Mouse (Mus musculus) 416B (cell line): ENCODE data around the gene Rab10.
"Not testable (repeated sequence)": the region's sequence is repeated elsewhere in the genome, so short reads cannot be mapped to it uniquely, and the experiment has no call there.

Source experiments
- DNase-seq: peaks from one replicate; pipeline ENCODE4 v3.0.0; 2011; ENCODE audit warnings: low read depth

Rab10 gene

GRCm38 (mm10) chr12:3309391-3310320 lies at the start of gene Rab10:
Gene Rab10, minus strand, starts transcription at chr12:3309969.
- peak; percentile 96 for DNase-seq

DNA sequence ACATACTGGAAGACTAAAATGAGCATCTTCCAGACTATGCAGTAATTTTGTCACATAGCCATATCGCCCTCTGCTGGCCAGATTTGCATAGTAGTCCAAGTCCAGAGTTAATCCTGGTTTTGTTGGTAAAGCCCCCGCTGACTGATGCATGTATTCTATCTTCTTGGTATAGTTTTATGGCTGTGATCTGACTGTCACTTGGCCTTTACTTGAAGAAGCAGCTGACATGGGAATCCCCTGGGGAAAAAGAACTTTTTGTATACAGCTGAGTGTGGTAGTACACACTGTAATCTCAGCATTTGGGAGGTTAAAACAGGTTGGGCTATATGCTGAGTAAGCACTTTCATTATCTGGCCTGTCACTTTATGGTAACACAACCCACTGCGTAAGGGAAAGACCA lies 49.5 kb upstream of the Rab10 start:
- DNase-seq: peak; percentile 85

GRCm38 (mm10) chr12:3356824-3357223 lies 47.1 kb upstream of the Rab10 start:
- DNase-seq: no peak

- DNase-seq: no peak
These were observed 45.3 kb upstream of the Rab10 start for GRCm38 (mm10) chr12:3355068-3355467.

- no peak for DNase-seq
These were observed 42.4 kb upstream of the Rab10 start for GRCm38 (mm10) chr12:3352216-3352615.

- no peak for DNase-seq
These were observed 40.4 kb upstream of the Rab10 start for GRCm38 (mm10) chr12:3350136-3350535.

GRCm38 (mm10) chr12:3349387-3349786 lies 39.6 kb upstream of the Rab10 start:
- DNase-seq: peak; percentile 71

DNA sequence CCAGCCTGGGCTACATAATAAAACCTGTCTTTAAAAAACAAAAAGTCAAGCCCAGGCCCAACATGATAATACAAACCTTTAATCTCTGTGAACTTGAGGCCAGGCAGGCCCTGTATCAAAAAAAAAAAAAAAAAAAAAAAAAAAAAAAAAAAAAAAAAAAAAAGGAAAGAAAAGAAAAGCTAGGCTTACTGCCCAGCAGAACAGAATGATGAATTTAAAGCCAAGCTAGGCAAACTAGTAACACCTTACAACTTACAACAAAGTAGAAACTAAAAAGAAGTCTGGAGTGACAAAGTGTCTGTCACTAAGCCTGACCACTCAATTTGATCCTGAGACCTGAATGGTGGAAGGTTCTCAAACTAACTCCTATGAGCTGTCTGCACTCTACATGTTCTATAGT lies 37.9 kb upstream of the Rab10 start:
- DNase-seq: no peak

GRCm38 (mm10) chr12:3345038-3345437 lies 35.3 kb upstream of the Rab10 start:
- no peak for DNase-seq

DNA sequence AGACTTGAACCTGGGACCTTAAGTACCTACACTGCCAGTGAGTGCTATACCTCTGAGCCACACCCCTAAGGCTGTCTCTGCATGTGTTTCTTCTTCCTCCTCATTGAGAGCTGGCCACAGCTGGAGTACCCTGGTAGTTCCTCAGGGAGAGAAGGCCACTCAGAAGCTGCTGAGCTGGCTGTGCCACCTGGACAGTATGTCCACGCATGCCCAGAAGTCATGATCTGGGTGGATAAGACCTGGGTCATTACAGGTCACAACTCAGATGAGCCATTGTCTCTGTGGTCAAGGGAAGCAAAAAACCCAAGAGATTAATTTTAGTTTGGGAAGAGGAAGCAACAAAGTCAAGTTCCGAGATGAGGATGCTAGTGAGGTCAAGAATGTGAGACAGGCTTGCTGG lies 34.4 kb upstream of the Rab10 start:
- DNase-seq: no peak

DNA sequence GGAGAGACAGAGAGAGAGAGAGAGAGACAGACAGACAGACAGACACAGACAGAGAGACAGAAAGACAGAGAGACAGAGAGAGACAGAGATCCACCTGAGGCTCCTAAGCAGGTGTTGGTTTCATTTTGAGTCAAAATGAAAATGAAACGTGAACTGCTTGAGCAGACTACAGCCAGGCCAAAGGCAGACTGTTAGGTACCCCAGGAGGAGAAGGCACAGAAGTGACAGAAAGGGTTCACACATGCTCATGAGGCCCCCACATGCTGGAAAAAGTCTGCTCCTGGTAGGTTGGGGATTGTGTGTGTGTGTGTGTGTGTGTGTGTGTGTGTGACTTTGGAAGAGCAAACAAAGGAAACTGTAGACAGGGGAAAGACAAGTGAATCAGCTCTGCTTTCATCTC lies 29.2 kb upstream of the Rab10 start:
- no peak for DNase-seq

DNA sequence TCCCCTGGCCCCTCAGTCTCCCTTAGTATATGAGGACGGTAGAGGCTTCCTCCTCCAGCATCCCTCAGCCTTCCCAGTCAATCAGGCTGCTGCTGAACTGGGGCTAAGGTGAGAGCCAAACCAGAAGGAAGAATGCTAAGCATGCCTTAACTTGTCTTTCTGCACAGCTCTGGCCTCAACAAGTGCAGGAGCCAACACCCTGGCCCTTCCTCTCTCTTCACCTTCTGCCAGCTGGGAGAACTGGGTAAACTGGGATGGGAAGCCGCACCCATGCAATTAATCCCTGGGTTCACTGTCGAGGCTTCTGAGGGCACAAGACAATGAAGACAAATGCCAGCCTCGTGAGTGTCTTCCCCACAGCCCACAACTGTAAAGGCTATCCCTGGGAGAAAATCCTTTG lies 19.9 kb upstream of the Rab10 start:
- DNase-seq: no peak

DNA sequence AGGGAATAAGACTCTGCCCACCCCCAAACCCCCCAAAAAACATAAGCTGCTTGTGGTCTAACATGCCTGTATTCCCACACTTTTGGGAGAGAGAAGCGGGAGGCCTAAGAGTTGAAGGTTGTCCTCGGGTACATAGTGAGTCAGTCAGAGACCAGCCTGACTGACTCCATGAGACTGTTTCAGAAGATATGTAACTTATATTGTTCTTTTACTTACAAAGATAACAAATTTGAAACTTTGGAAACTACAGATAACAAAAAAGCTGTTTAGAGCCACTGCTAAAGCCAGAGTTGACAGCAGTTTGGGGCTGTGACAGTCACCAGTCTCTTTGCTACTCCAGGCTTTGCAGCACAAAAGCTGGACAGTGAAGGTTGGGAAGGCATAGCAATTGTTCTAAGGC lies 15.5 kb upstream of the Rab10 start:
- no peak for DNase-seq

- peak; percentile 71 for DNase-seq
These were observed 13.5 kb upstream of the Rab10 start for GRCm38 (mm10) chr12:3323241-3323640.

DNA sequence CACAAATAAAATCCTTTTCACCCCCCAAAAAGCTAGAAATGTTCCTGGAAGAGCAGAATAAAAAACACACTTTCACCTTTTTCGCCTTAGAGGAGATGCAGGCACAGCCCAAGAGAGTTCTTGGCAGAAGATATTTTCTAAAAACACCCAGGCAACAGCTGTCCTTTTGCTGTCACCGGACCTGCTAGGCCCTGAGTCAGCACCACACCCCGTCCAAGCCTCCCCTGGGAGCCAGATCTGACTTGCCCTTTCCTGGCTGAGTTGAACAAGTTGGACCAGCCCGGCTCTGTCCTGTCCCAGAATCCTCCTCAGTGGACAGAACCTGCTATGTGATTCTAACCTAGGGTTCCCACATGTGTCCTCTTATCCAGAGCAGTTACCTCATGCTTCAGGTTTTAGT lies 9.6 kb upstream of the Rab10 start:
- no peak for DNase-seq

DNA sequence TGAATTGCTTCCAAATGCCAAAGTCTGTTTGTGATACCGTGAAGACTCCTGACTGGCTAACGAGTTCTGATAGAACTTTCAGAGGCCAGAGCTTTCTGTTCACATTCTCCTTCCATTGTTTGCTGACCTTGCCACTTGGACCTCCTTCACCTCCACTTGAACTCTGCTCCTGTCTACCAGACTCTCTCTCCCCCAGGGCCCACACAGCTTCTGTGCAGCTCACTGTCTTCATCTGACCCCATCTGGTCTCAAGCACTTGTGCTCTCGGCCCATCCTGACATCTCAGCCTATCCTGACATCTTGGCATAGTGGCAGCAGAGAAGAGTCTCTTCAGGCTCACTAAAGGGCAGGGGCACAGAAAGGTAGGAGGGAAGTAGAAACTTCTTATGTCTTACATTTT lies 7.2 kb upstream of the Rab10 start:
- DNase-seq: no peak

DNA sequence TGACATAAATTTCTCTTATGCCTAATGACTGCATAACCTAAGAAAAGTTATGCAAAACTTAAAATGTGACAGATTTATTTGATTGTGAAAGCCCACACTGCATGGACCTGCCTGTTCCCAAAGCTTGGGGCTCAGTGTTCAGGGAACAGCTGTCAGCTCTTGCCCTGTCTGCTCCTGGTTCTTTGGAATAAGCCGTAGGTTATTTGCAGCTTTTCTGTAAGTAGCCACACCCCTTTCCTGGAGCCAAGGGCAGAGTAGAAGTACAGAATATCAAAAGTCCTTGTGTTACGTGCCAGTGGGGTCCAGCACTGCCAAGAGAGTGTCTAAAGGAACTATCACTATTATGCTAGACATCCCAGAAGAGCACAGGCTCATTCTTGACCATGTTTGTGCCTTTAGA lies 6.3 kb upstream of the Rab10 start:
- no peak for DNase-seq

DNA sequence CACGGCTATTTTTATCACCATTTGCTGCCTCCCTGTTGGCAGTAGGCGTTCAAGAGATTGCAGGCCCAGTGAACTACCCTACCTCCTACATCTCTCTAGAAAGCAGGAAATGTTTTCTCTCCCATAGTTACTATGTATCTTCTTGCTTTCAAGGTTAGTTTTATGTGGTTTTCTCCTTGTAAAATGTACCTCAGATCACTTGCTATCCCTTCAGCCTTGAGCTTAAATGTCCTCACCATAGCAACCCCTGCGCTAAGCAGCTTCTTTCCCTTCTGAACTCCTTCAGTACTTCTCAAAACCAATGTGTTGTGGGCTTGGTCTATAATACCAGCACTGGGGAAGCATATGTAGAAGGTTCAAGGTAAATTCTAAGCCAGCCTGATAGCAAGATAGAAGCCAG lies 3.1 kb upstream of the Rab10 start:
- no peak for DNase-seq

GRCm38 (mm10) chr12:3310321-3310692 lies 538 bp upstream of the Rab10 start:
- no peak for DNase-seq

DNA sequence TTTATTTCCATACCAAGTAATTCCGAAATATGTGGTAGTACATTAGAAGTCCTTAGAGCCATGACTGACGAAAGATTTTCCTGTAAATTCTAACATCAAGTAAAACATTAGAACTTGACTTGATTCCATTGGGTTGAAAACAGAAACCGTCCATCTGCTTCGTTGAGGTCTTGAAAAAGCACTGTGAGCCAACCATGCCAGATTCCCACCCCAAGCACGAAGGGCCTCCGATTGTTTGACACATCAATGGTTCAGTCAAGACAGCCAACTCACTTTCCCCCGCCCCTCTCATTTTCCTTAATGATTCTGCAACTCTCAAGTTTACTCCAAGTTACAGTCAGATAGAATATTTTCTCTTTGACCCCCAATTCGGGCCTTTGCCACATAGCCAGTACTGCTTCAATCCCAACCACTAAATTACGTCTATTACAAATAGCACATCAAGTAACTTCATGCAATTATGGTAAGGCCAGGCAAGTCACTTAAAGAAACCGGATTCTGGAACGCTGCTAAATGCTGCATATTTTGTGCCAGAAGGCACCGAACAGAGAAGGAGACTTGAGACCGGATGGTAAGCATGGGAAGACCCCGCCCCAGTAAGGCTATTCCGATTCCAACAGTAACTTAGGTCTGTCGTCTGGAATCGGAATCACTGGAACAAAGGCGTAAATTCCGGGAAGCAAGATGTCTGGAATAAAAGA lies 1.1 kb downstream of the Rab10 start:
- peak; percentile 56 for DNase-seq

DNA sequence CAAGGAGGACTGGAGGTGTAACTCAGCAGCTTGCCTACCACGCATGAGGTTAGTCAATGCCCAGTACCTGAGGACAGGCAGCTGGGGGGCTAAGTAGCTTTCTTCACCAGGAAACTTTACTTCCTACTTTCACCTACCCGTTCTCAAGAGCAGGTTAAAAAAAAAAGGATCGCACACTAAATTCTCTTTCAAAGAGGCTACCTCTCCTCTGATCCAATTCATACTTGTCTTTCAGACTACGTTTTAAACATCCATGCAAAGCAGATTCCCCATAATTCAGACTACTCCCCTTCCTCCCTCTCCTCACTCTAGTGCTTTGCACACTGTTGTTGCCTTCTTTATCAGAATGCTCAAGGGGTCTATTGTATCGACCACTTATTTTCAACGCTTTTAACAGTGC lies 2.2 kb downstream of the Rab10 start:
- DNase-seq: no peak

DNA sequence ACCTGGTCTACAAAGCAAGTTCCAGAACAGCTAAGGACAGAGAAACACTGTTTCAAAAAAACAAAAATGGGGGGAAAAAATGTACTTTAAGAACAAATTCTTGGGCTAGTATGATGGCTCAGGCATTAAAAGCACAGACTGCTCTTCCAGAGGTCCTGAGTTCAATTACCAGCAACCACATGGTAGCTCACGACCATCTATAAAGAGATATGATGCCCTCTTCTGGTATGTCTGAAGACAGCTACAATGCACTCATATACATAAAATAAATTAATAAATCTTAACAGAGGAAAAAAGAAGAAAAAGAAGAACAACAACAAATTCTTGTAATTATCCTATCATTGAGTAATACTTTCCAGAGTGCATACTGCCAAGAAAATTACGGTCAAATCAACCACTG lies 4.5 kb downstream of the Rab10 start:
- peak; percentile 55 for DNase-seq

DNA sequence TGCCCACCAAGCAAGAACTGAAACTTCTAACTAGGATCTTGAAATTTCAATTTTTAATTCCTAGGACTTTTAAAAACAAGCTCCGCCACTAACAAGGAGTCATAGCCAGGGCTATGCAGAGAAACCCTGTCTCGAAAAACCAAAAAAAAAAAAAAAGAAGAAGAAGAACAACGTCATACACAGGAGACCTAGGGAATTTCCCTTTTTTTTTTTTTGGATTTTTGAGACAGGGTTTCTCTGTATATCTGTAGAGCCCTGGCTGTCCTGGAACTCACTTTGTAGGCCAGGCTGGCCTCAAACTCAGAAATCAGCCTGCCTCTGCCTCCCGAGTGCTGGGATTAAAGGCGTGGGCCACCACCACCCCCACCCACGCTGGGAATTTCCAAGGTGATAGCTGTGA lies 12.1 kb downstream of the Rab10 start:
- not testable (repeated sequence) for DNase-seq

DNA sequence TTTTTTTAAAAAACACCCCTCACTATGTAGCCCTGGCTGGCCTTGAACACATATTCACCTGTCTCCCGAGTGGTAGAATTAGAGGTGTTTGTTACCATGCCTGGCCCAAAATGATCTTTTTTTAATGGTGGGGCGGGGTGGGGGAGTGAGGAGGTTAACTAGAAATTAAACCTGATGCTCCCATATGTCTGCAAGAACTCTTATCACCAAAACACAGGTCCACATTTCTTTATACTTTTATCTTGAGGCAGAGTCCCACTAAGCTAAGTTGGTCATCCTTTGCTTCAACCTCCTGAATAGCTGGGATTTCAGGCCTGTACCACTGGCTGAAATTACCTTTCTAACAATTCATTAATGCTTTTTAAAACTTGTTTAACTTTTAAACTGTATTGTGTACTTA lies 13.7 kb downstream of the Rab10 start:
- no peak for DNase-seq
